Comparison of ENCODE assay signal across 22 mouse cellular contexts in the genomic region with DNA sequence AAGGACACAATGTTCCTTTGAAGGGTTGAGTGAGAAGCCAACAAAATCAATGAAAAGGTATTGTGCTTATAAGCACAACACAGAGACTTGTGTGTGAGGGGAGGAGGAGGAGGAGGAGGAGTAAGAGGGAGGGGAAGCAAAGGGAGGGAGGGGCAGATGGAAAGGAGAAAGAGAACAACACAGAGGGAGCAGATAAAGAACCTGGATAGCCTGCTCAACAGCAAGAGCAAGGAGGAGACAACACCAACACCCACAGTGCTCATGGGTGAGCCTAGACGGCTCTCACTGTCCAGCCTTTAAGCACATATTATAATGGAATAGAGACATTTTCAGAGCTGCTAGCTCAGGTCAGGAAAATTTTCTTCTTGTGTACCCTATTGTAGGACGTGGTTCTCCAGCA. TPM values are rescaled to one million over a fixed set of nuclear protein-coding genes. Genes with fewer than 3 reads are reported as not detected.
"Had no signal": no experiment of that assay in that cellular context is flagged by ENCODE, and none has a peak within 500 bp of the region (broad histone marks: within the 10 kb centered on the region; RNA-seq: fewer than 3 reads in every experiment).

No protein-coding gene starts in this region.

- H3K4me2 ChIP-seq: limb, embryonic 13.5 days; midbrain, embryonic 13.5 days; neural tube, embryonic 13.5 days had no signal

- H3K27me3 ChIP-seq: limb, embryonic 13.5 days; midbrain, embryonic 13.5 days; neural tube, embryonic 13.5 days had no signal

- H3K9me3 ChIP-seq: limb, embryonic 10.5 days; limb, embryonic 13.5 days; midbrain, embryonic 10.5 days; midbrain, embryonic 13.5 days; neural tube, embryonic 13.5 days had no signal

- DNase-seq: kidney, adult 18-20 months; kidney, adult 9 months; kidney, postnatal 14 days; kidney, postnatal 4 days; lung, adult 2 months; lung, postnatal 14 days; lung, postnatal 4 days; retina, postnatal 1 day; right cerebral cortex, postnatal 25 days; spleen, adult 18-20 months; thymus, postnatal 25 days had no signal

- ATAC-seq: inflammation-experienced regulatory T-cells, adult 6 months; intestine, embryonic 16.5 days; midbrain, embryonic 13.5 days; midbrain, embryonic 16.5 days had no signal

- H3K4me1 ChIP-seq: limb, embryonic 10.5 days had no signal

- H3K4me3 ChIP-seq: limb, embryonic 10.5 days; limb, embryonic 13.5 days; midbrain, embryonic 10.5 days; midbrain, embryonic 13.5 days; myocyte; neural tube, embryonic 13.5 days had no signal

- H3K27ac ChIP-seq: limb, embryonic 10.5 days; limb, embryonic 13.5 days; midbrain, embryonic 10.5 days; midbrain, embryonic 13.5 days; neural tube, embryonic 13.5 days had no signal

- H3K9ac ChIP-seq: limb, embryonic 13.5 days; midbrain, embryonic 13.5 days; neural tube, embryonic 13.5 days had no signal

RNA-seq across cellular contexts. Expression of gene AL731706.1, which starts 18.1 kb away (rescaled TPM):
- total RNA-seq: liver, adult 2 months had no signal

RNA-seq across cellular contexts. Expression of gene AL731706.2, which starts 23.8 kb away (rescaled TPM):
- total RNA-seq: liver, adult 2 months had no signal
- polyA plus RNA-seq: liver, adult 2 months; lung, adult 2 months; testis, adult 2 months had no signal
